Mouse (Mus musculus) hindbrain, postnatal 0 days (tissue): ENCODE measurements around the gene Col6a5. TPM values are rescaled to one million over a fixed set of nuclear protein-coding genes. Genes with fewer than 3 reads are reported as not detected.

ENCODE experiments used
- ATAC-seq: fragments of 200-750 bp; cut with Nextera tagmentation; 2 replicates; pipeline ENCODE4 v1.8.0; 2017; ENCODE audit warnings: mild to moderate bottlenecking, moderate TSS enrichment, moderate library complexity
- DNase-seq: peaks from one replicate; pipeline ENCODE4 v3.0.0-alpha.2; 2015; ENCODE audit warnings: low spot score
- H3K27ac ChIP-seq: fragments of 300-500 bp; sonication (generic); 2 replicates; pipeline ENCODE4 v1.5.1; 2014; ENCODE audit warnings: mild to moderate bottlenecking
- H3K27me3 ChIP-seq: fragments of 300-500 bp; sonication (generic); 2 replicates; pipeline ENCODE4 v1.6.1; 2014; ENCODE audit warnings: low read length, mixed read lengths; ENCODE audit not compliant: insufficient read depth
- H3K36me3 ChIP-seq: fragments of 300-500 bp; sonication (generic); 2 replicates; pipeline ENCODE4 v1.6.1; 2014; ENCODE audit warnings: low read length, mixed read lengths; ENCODE audit not compliant: insufficient read depth
- H3K4me1 ChIP-seq: fragments of 300-500 bp; sonication (generic); 2 replicates; pipeline ENCODE4 v1.6.1; 2014; ENCODE audit warnings: antibody characterized with exemption, low read length, mixed read lengths; ENCODE audit not compliant: insufficient read depth
- H3K4me2 ChIP-seq: fragments of 300-500 bp; sonication (generic); 2 replicates; pipeline ENCODE4 v1.6.1; 2014; ENCODE audit warnings: low read depth, mild to moderate bottlenecking, low read length, moderate library complexity, mixed read lengths
- H3K4me3 ChIP-seq: fragments of 300-500 bp; sonication (generic); 2 replicates; pipeline ENCODE4 v1.5.1; 2014; ENCODE audit warnings: low read length
- H3K9ac ChIP-seq: fragments of 300-500 bp; sonication (generic); replicated peaks from 2 replicates; pipeline ENCODE4 v1.6.1; 2014; ENCODE audit warnings: mild to moderate bottlenecking, low read length, moderate library complexity, mixed read lengths
- H3K9me3 ChIP-seq: fragments of 300-500 bp; sonication (generic); 2 replicates; pipeline ENCODE4 v1.6.1; 2016; ENCODE audit warnings: low read length, mixed read lengths
- CTCF ChIP-seq: IDR thresholded peaks from 2 replicates; pipeline ENCODE4 v1.5.1; 2016; ENCODE audit warnings: antibody characterized with exemption, control low read depth, low read depth
- WGBS: fragments of 180-500 bp; shearing (Covaris S2); extraction: QIAGEN DNeasy Blood & Tissue Kit; methylation state at CpG from one replicate; pipeline ENCODE4 v1.1.7; 2014; 5-methylcytosine and 5-hydroxymethylcytosine counted together
- polyA plus RNA-seq: library from polyadenylated mRNA; unstranded; fragments of >200 nt; fragmentation: Nextera tagmentation; extraction: Ambion mirVana; gene quantifications from 2 replicates; pipeline ENCODE4 v1.2.1, GENCODE M21; 2015
- total RNA-seq: library from RNA; depleted of rRNA; stranded (reverse); fragments of >200 nt; gene quantifications from 2 replicates; pipeline ENCODE4 v1.2.3, GENCODE M21; 2014

Col6a5 gene
- total and polyA plus RNA-seq, 2 experiments from 2014 or later = 0.13 to 1.5 TPM

DNA sequence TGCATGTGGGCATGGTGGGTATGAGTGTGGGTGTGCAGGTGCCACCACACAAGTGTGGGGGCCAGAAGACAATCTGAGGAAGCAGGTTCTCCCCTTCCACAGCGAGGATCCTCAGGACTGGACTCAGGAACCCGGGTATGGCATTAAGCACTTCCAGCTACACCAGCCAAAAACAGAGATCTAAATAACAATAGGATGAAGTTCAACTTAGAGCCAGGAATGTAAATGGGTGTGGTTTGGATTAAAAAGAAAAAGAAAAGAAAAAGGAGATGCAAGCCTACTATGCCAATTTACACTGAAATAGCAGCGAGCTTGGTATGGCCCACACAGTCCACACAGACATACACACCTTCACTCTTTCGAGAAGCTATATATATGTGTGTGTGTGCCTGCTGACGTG lies 7.5 kb upstream of the Col6a5 start:
- H3K36me3 ChIP-seq = no peaks in the 10 kb centered on the region
- no peak overlapping the region for H3K9ac ChIP-seq
- no peak for ATAC-seq
- no peaks in the 10 kb centered on the region for H3K4me1 ChIP-seq
- no peak overlapping the region for H3K4me2 ChIP-seq
- no peaks in the 10 kb centered on the region for H3K9me3 ChIP-seq
- DNase-seq = no peak
- H3K4me3 ChIP-seq = no peak overlapping the region
- no peak overlapping the region for H3K27ac ChIP-seq
- WGBS = 72% methylated on average over 5 of the region's 5 CpGs
- TF ChIP-seq CTCF = no peak
- H3K27me3 ChIP-seq = no peaks in the 10 kb centered on the region

GRCm38 (mm10) chr9:105959116-105959515 lies 1.3 kb downstream of the Col6a5 start:
- no peak overlapping the region for H3K9ac ChIP-seq
- TF ChIP-seq CTCF = no peak
- no peak overlapping the region for H3K27ac ChIP-seq

GRCm38 (mm10) chr9:105949755-105950154 lies 10.7 kb downstream of the Col6a5 start:
- ATAC-seq (no peak), DNase-seq (peak; percentile 30)
- Histone ChIP-seq H3K9me3 (no peaks in the 10 kb centered on the region), H3K9ac (no peak overlapping the region), H3K36me3 (no peaks in the 10 kb centered on the region), H3K27me3 (no peaks in the 10 kb centered on the region), H3K4me1 (no peaks in the 10 kb centered on the region), H3K4me2 (no peak overlapping the region), H3K4me3 (no peak overlapping the region), H3K27ac (no peak overlapping the region)
- TF ChIP-seq CTCF = no peak
- WGBS = 52% methylated on average over 1 of the region's 1 CpGs

More at GRCm38 (mm10) chr9:105959116-105959515, 1.3 kb downstream of the Col6a5 start:
- 84% methylated on average over 1 of the region's 1 CpGs for WGBS
- DNase-seq (no peak), ATAC-seq (no peak)
- H3K4me3 ChIP-seq = no peak overlapping the region
- no peak overlapping the region for H3K4me2 ChIP-seq
- no peaks in the 10 kb centered on the region for H3K27me3 ChIP-seq
- H3K36me3 ChIP-seq = no peaks in the 10 kb centered on the region
- H3K4me1 ChIP-seq = no peaks in the 10 kb centered on the region
- no peaks in the 10 kb centered on the region for H3K9me3 ChIP-seq

DNA sequence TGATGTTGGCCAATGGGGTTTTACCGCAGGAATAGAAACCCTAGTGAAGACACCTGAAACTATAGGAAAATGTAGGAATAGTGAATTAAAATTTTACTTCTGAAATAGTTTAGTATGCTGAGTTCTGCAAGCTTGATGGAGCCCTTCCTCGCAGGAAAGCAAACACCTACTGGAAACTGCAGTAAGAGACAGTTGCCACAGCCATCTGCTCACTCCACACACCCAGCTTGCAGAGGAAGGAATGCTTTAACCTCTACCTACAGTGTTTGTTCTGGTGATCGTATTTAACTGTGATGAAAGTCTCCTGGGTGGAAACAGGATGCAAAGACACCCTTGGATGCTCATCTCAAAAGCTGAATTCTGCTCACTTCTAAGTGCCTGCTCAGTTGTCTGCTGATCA lies 12.9 kb downstream of the Col6a5 start:
- H3K36me3 ChIP-seq = no peaks in the 10 kb centered on the region
- no peaks in the 10 kb centered on the region for H3K9me3 ChIP-seq
- 63% methylated on average over 3 of the region's 3 CpGs for WGBS
- H3K4me1 ChIP-seq = no peaks in the 10 kb centered on the region
- DNase-seq (peak; percentile 27), ATAC-seq (no peak)
- H3K4me3 ChIP-seq = no peak overlapping the region
- H3K27me3 ChIP-seq = no peaks in the 10 kb centered on the region
- no peak overlapping the region for H3K4me2 ChIP-seq
- no peak overlapping the region for H3K27ac ChIP-seq
- H3K9ac ChIP-seq = no peak overlapping the region
- no peak for TF ChIP-seq CTCF

DNA sequence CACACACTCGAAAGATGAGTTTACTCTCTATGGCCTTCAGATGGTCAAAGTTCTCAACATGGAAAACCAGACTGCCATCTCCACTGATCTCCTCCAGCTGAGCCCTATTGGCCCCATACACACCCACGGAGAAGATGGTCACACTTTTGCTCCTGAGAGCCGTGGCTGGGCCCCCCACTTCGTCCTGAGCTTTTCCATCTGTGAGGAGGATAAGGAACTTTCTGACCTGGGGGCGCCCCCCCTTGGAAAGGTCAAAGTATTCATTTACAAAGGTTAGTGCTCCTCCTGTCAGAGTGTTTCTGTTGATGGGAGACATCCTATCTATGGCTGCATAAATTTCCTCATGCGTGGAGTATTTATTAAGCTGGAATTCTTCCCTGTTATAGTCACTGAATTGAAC lies 26.6 kb downstream of the Col6a5 start:
- Histone ChIP-seq H3K36me3 (no peaks in the 10 kb centered on the region), H3K9ac (no peak overlapping the region), H3K27ac (no peak overlapping the region), H3K9me3 (no peaks in the 10 kb centered on the region), H3K4me1 (no peaks in the 10 kb centered on the region), H3K4me3 (no peak overlapping the region), H3K27me3 (no peaks in the 10 kb centered on the region), H3K4me2 (no peak overlapping the region)
- 71% methylated on average over 6 of the region's 6 CpGs for WGBS
- DNase-seq = no peak
- TF ChIP-seq CTCF = no peak
- ATAC-seq = no peak

GRCm38 (mm10) chr9:105929287-105929686 lies 31.2 kb downstream of the Col6a5 start:
- Histone ChIP-seq H3K4me3 (no peak overlapping the region), H3K4me2 (no peak overlapping the region), H3K4me1 (peaks cover 7% of the 10 kb centered on the region; the same call in 1 of the 2 replicates), H3K27ac (no peak overlapping the region), H3K36me3 (no peaks in the 10 kb centered on the region), H3K9me3 (no peaks in the 10 kb centered on the region), H3K27me3 (no peaks in the 10 kb centered on the region), H3K9ac (no peak overlapping the region)
- ATAC-seq (peak; percentile 85), DNase-seq (peak; percentile 73)
- TF ChIP-seq CTCF = no peak
- 52% methylated on average over 4 of the region's 4 CpGs for WGBS

GRCm38 (mm10) chr9:105928406-105929071 lies 31.9 kb downstream of the Col6a5 start:
- no peaks in the 10 kb centered on the region for H3K27me3 ChIP-seq
- H3K4me2 ChIP-seq = no peak overlapping the region
- no peaks in the 10 kb centered on the region for H3K9me3 ChIP-seq
- H3K36me3 ChIP-seq = no peaks in the 10 kb centered on the region
- peak; percentile 40 for DNase-seq
- TF ChIP-seq CTCF = no peak
- no peak overlapping the region for H3K27ac ChIP-seq
- H3K4me3 ChIP-seq = no peak overlapping the region
- peaks cover 7% of the 10 kb centered on the region; the same call in 1 of the 2 replicates for H3K4me1 ChIP-seq
- WGBS = 46% methylated on average over 6 of the region's 6 CpGs
- ATAC-seq = no peak
- H3K9ac ChIP-seq = no peak overlapping the region
